Comparison of ENCODE assay signal across 20 mouse cellular contexts in genomic region chr9:120353036-120353435, GRCm38 (mm10). TPM values are rescaled to one million over a fixed set of nuclear protein-coding genes. Genes with fewer than 3 reads are reported as not detected.
"Had no signal": no experiment of that assay in that cellular context is flagged by ENCODE, and none has a peak within 500 bp of the region (broad histone marks: within the 10 kb centered on the region; RNA-seq: fewer than 3 reads in every experiment).

No protein-coding gene starts in this region.

- ATAC-seq: midbrain, embryonic 13.5 days; midbrain, embryonic 16.5 days had no signal

- H3K4me2 ChIP-seq: lung, embryonic 14.5 days; midbrain, embryonic 13.5 days; neural tube, embryonic 13.5 days; neural tube, embryonic 15.5 days had no signal

- H3K27me3 ChIP-seq: midbrain, embryonic 13.5 days; neural tube, embryonic 13.5 days; neural tube, embryonic 15.5 days had no signal

- H3K4me3 ChIP-seq: midbrain, embryonic 10.5 days; midbrain, embryonic 13.5 days; myocyte; neural tube, embryonic 13.5 days; neural tube, embryonic 15.5 days had no signal

- H3K9me3 ChIP-seq: midbrain, embryonic 13.5 days; neural tube, embryonic 13.5 days; neural tube, embryonic 15.5 days had no signal

- H3K27ac ChIP-seq: midbrain, embryonic 10.5 days; midbrain, embryonic 13.5 days; neural tube, embryonic 13.5 days; neural tube, embryonic 15.5 days had no signal

- DNase-seq: lung, adult 18-20 months; lung, embryonic 14.5 days; lung, postnatal 10 days; lung, postnatal 4 days; retina, postnatal 1 day; right cerebral cortex, adult 18-20 months; right cerebral cortex, postnatal 25 days; right cerebral cortex, postnatal 4 days; spleen, adult 18-20 months; thymus, adult 18-20 months; thymus, postnatal 14 days; thymus, postnatal 36 days had no signal

- H3K36me3 ChIP-seq: midbrain, embryonic 10.5 days; midbrain, embryonic 13.5 days; neural tube, embryonic 13.5 days; neural tube, embryonic 15.5 days had no signal

- H3K9ac ChIP-seq: lung, embryonic 14.5 days; midbrain, embryonic 13.5 days; neural tube, embryonic 13.5 days; neural tube, embryonic 15.5 days had no signal

RNA-seq across cellular contexts. Expression of gene Myrip, which starts 51.7 kb away (rescaled TPM):
- total RNA-seq: megakaryocyte, adult 5-6 weeks; megakaryocyte-erythroid progenitor cell, adult 5-6 weeks had no signal
